Mouse (Mus musculus) G1E (cell line): ENCODE measurements around the gene Fbn1.

Source experiments
- CTCF ChIP-seq: IDR thresholded peaks from 2 replicates; pipeline ENCODE4 v1.5.1; 2012; ENCODE audit warnings: low read depth, low read length, inconsistent platforms, mixed read lengths
- GATA1 ChIP-seq: IDR thresholded peaks from 2 replicates; pipeline ENCODE4 v1.6.1; 2012; ENCODE audit warnings: borderline replicate concordance, low read length, inconsistent platforms, mixed read lengths
- GATA2 ChIP-seq: IDR thresholded peaks from 2 replicates; pipeline ENCODE4 v1.6.1; 2012; ENCODE audit warnings: low read depth, low read length, inconsistent platforms, borderline replicate concordance
- TAL1 ChIP-seq: conservative IDR thresholded peaks from 2 replicates; pipeline ENCODE4 v1.6.1; 2012; ENCODE audit warnings: low read depth, low read length, inconsistent platforms, mixed read lengths

- TF ChIP-seq CTCF (no peak), GATA1 (no peak), GATA2 (no peak), TAL1 (no peak)
Observed at GRCm38 (mm10) chr2:125263056-125263455, 244.7 kb downstream of the Fbn1 start.
